Mouse (Mus musculus) heart, adult 2 months (tissue): ENCODE measurements around the gene Gm15294.

Source experiments
- CTCF ChIP-seq: fragments of 200-600 bp; IDR thresholded peaks from 2 replicates; pipeline ENCODE4 v1.8.1; 2022; ENCODE audit warnings: antibody characterized with exemption, mild to moderate bottlenecking, moderate library complexity
- POLR2A ChIP-seq: fragments of 200-500 bp; IDR thresholded peaks from 2 replicates; pipeline ENCODE4 v1.6.1; 2011; ENCODE audit warnings: mild to moderate bottlenecking, low read depth, low read length, control low read depth; ENCODE audit not compliant: insufficient read depth

DNA sequence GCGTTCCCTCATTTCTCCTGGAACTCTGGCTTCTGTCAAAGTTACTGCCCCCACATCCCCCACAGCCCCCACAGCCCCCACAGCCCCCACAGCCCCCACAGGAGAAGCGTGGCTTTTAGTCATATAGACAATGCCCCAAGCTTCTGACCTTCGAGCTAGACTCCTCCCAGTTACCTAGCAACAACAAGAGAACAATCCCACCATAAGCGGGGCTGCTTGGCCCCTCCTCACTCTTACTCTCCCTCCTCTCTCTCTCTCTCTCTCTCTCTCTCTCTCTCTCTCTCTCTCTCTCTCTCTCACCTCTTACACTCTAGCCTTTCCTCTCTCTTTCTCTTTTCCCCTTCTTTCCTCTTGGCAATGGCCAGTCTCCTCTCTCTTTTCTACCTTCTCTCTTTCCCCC, 1.4 kb downstream of the Gm15294 start:
- TF ChIP-seq CTCF (no peak), POLR2A (no peak)
